Mouse (Mus musculus) CH12.LX (cell line): Measurements from ENCODE around the gene Ppp1cc. TPM values are rescaled to one million over a fixed set of nuclear protein-coding genes. Genes with fewer than 3 reads are reported as not detected.

ENCODE experiments used
- DNase-seq: peaks from one replicate; pipeline ENCODE4 v3.0.0-alpha.2; 2013; ENCODE audit errors: extremely low read depth
- H3K27ac ChIP-seq: 2 replicates; pipeline ENCODE4 v1.5.1; 2012; ENCODE audit warnings: low read depth, mild to moderate bottlenecking, control low read depth, moderate library complexity; ENCODE audit not compliant: insufficient read depth
- H3K27me3 ChIP-seq: replicated peaks from 2 replicates; pipeline ENCODE3; 2012; ENCODE audit warnings: inconsistent platforms
- H3K36me3 ChIP-seq, 2 experiments: replicated peaks in 1 of 2; 2 replicates each; pipeline versions ENCODE3 to v1.6.1; 2012; ENCODE audit warnings: inconsistent platforms in 1 of 2, low read length in 1 of 2, mild to moderate bottlenecking in 1 of 2, mixed read lengths in 1 of 2, moderate library complexity in 1 of 2; ENCODE audit not compliant: control insufficient read depth in 1 of 2, insufficient read depth in 1 of 2
- H3K4me1 ChIP-seq, 2 experiments: 2 replicates each; pipeline ENCODE4 v1.6.1; 2012; ENCODE audit warnings: inconsistent platforms in 1 of 2, moderate library complexity in 1 of 2; ENCODE audit not compliant: insufficient read depth in 2 of 2, control insufficient read depth in 1 of 2
- H3K4me2 ChIP-seq: 2 replicates; pipeline ENCODE4 v1.6.1; 2012; ENCODE audit warnings: low read depth, mild to moderate bottlenecking, control low read depth; ENCODE audit not compliant: poor library complexity, insufficient read depth, severe bottlenecking
- H3K4me3 ChIP-seq, 3 experiments: fragments of 150-350 bp in 1 of 3; sonication (generic) in 1 of 3; replicated peaks in 1 of 3; 2 replicates each; pipeline versions ENCODE3 to v1.5.1; 2011 to 2012; ENCODE audit warnings: low read depth in 2 of 3, low read length in 2 of 3, mild to moderate bottlenecking in 2 of 3, moderate library complexity in 2 of 3, control low read depth in 1 of 3, improper control_type of control experiment in 1 of 3, inconsistent platforms in 1 of 3, mixed read lengths in 1 of 3; ENCODE audit not compliant: poor library complexity in 1 of 3
- H3K79me2 ChIP-seq: replicated peaks from 2 replicates; pipeline ENCODE4 v1.6.1; 2012; ENCODE audit warnings: mild to moderate bottlenecking, moderate library complexity; ENCODE audit not compliant: control insufficient read depth, poor library complexity, insufficient read depth, severe bottlenecking; ENCODE audit errors: extremely low read depth
- H3K9ac ChIP-seq: 2 replicates; pipeline ENCODE4 v1.6.1; 2012; ENCODE audit warnings: low read depth, mild to moderate bottlenecking, control low read depth, moderate library complexity; ENCODE audit not compliant: insufficient read depth
- H3K9me3 ChIP-seq: replicated peaks from 2 replicates; pipeline ENCODE3; 2012; ENCODE audit warnings: low read length, inconsistent platforms, mixed read lengths
- BHLHE40 ChIP-seq: IDR thresholded peaks from 2 replicates; pipeline ENCODE4 v1.6.1; 2011; ENCODE audit warnings: mild to moderate bottlenecking, low read depth, low read length, improper control_type of control experiment
- CHD1 ChIP-seq: IDR thresholded peaks from 2 replicates; pipeline ENCODE4 v1.6.1; 2012; ENCODE audit warnings: low read depth, low read length, improper control_type of control experiment, inconsistent platforms
- CHD2 ChIP-seq: IDR thresholded peaks from 2 replicates; pipeline ENCODE4 v1.6.1; 2011; ENCODE audit warnings: low read length, improper control_type of control experiment
- CTCF ChIP-seq, 2 experiments: IDR thresholded peaks in 1 of 2; conservative IDR thresholded peaks in 1 of 2; 2 replicates each; pipeline ENCODE4 v1.5.1; 2011 to 2012; ENCODE audit warnings: low read depth in 2 of 2, low read length in 2 of 2, improper control_type of control experiment in 1 of 2, inconsistent platforms in 1 of 2, mild to moderate bottlenecking in 1 of 2, moderate library complexity in 1 of 2
- E2F4 ChIP-seq: IDR thresholded peaks from 2 replicates; pipeline ENCODE4 v1.6.1; 2011; ENCODE audit warnings: low read depth, low read length, improper control_type of control experiment; ENCODE audit not compliant: insufficient replicate concordance
- ELF1 ChIP-seq: IDR thresholded peaks from 2 replicates; pipeline ENCODE4 v1.6.1; 2014; ENCODE audit warnings: low read depth, mild to moderate bottlenecking, inconsistent platforms, low read length, improper control_type of control experiment
- EP300 ChIP-seq: IDR thresholded peaks from 2 replicates; pipeline ENCODE4 v1.6.1; 2011; ENCODE audit warnings: low read length, improper control_type of control experiment
- ETS1 ChIP-seq: conservative IDR thresholded peaks from 2 replicates; pipeline ENCODE4 v1.6.1; 2012; ENCODE audit warnings: low read depth, mild to moderate bottlenecking, inconsistent platforms, low read length, improper control_type of control experiment, moderate library complexity
- HCFC1 ChIP-seq: IDR thresholded peaks from 2 replicates; pipeline ENCODE4 v1.6.1; 2012; ENCODE audit warnings: low read depth, mild to moderate bottlenecking, inconsistent platforms, low read length, improper control_type of control experiment
- JUND ChIP-seq: conservative IDR thresholded peaks from 2 replicates; pipeline ENCODE4 v1.6.1; 2011; ENCODE audit warnings: low read depth, low read length, improper control_type of control experiment
- KAT2A ChIP-seq: IDR thresholded peaks from 2 replicates; pipeline ENCODE4 v1.6.1; 2012; ENCODE audit warnings: low read length, improper control_type of control experiment, inconsistent platforms; ENCODE audit not compliant: insufficient replicate concordance
- MAFK ChIP-seq: IDR thresholded peaks from 2 replicates; pipeline ENCODE4 v1.6.1; 2011; ENCODE audit warnings: low read length, improper control_type of control experiment; ENCODE audit not compliant: insufficient replicate concordance
- MAX ChIP-seq: IDR thresholded peaks from 2 replicates; pipeline ENCODE4 v1.6.1; 2011; ENCODE audit warnings: low read length, improper control_type of control experiment
- MYC ChIP-seq: IDR thresholded peaks from 2 replicates; pipeline ENCODE4 v1.6.1; 2011; ENCODE audit warnings: low read depth, mild to moderate bottlenecking, improper control_type of control experiment, low read length
- NELFE ChIP-seq: IDR thresholded peaks from 2 replicates; pipeline ENCODE4 v1.6.1; 2011; ENCODE audit warnings: low read depth, low read length, improper control_type of control experiment
- NRF1 ChIP-seq: IDR thresholded peaks from 2 replicates; pipeline ENCODE4 v1.6.1; 2014; ENCODE audit warnings: low read depth, mild to moderate bottlenecking, inconsistent platforms, low read length, improper control_type of control experiment, moderate library complexity
- POLR2A ChIP-seq: IDR thresholded peaks from 2 replicates; pipeline ENCODE4 v1.6.1; 2011; ENCODE audit warnings: low read depth, mild to moderate bottlenecking, improper control_type of control experiment, low read length
- POLR2AphosphoS2 ChIP-seq: IDR thresholded peaks from 2 replicates; pipeline ENCODE4 v1.6.1; 2011; ENCODE audit warnings: low read depth, low read length, improper control_type of control experiment
- RAD21 ChIP-seq: IDR thresholded peaks from 2 replicates; pipeline ENCODE4 v1.6.1; 2011; ENCODE audit warnings: low read depth, mild to moderate bottlenecking, low read length, improper control_type of control experiment, moderate library complexity
- SMC3 ChIP-seq: IDR thresholded peaks from 2 replicates; pipeline ENCODE4 v1.6.1; 2011; ENCODE audit warnings: low read depth, low read length, improper control_type of control experiment
- TBP ChIP-seq: conservative IDR thresholded peaks from 2 replicates; pipeline ENCODE4 v1.6.1; 2011; ENCODE audit warnings: low read depth, low read length, improper control_type of control experiment
- TCF12 ChIP-seq: IDR thresholded peaks from 2 replicates; pipeline ENCODE4 v1.6.1; 2014; ENCODE audit warnings: low read depth, mild to moderate bottlenecking, inconsistent platforms, low read length, improper control_type of control experiment
- UBTF ChIP-seq: IDR thresholded peaks from 2 replicates; pipeline ENCODE4 v1.6.1; 2012; ENCODE audit warnings: low read depth, mild to moderate bottlenecking, inconsistent platforms, low read length, improper control_type of control experiment, moderate library complexity
- USF1 ChIP-seq: IDR thresholded peaks from 2 replicates; pipeline ENCODE4 v1.6.1; 2014; ENCODE audit warnings: low read depth, mild to moderate bottlenecking, inconsistent platforms, low read length, improper control_type of control experiment
- ZC3H11A ChIP-seq: IDR thresholded peaks from 2 replicates; pipeline ENCODE4 v1.6.1; 2012; ENCODE audit warnings: low read depth, mild to moderate bottlenecking, inconsistent platforms, low read length, improper control_type of control experiment
- ZKSCAN1 ChIP-seq: IDR thresholded peaks from 2 replicates; pipeline ENCODE4 v1.6.1; 2012; ENCODE audit warnings: low read depth, inconsistent platforms, low read length, improper control_type of control experiment, borderline replicate concordance
- ZMIZ1 ChIP-seq: IDR thresholded peaks from 2 replicates; pipeline ENCODE4 v1.6.1; 2012; ENCODE audit warnings: low read depth, mild to moderate bottlenecking, inconsistent platforms, low read length, improper control_type of control experiment
- dilution Hi-C: fragments of 300-500 bp; cut with MboI; formaldehyde crosslinking; loops from 2 replicates; pipeline ENCODE4 v1.14.3; 2020; ENCODE audit warnings: low sequenced_read_pairs; ENCODE audit not compliant: extremely low pct_unique_long_range_greater_than_20kb, extremely low pct_ligation_motif_present
- in situ Hi-C: fragments of 300-500 bp; cut with MboI; formaldehyde crosslinking; loops from 3 replicates; pipeline ENCODE4 v1.14.3; 2019; ENCODE audit warnings: low sequenced_read_pairs, low pct_ligation_motif_present, low pct_unique_long_range_greater_than_20kb, mixed read lengths
- polyA plus RNA-seq: library from polyadenylated mRNA; unstranded; fragments of >175 nt; gene quantifications from 2 replicates; pipeline ENCODE4 v1.2.1, GENCODE M21; 2012; ENCODE audit warnings: low read depth; ENCODE audit not compliant: insufficient read length
- total RNA-seq, 2 experiments: library from RNA; depleted of rRNA; stranded (reverse); fragments of 300-350 nt in 1 of 2; fragments of >200 nt in 1 of 2; gene quantifications; 2 replicates each; pipeline ENCODE4 v1.2.3; 2012 to 2014

The Ppp1cc gene
- total and polyA plus RNA-seq, 3 experiments: 191 to 406 (median 358) TPM

- no peak for TF ChIP-seq USF1
- TF ChIP-seq, all 38 proteins: peak for 20
These were observed 61.9 kb downstream of the Ppp1cc start (continued) for GRCm38 (mm10) chr5:122219655-122220629.

- dilution Hi-C loops (no loop called here), in situ Hi-C loops (no loop called here)
- H3K4me2 ChIP-seq: no peak overlapping the region; the same call in 1 of the 2 replicates
- H3K27ac ChIP-seq: peak overlapping the region; percentile 90
- H3K4me1 ChIP-seq: peaks cover 63 to 98% of the 10 kb centered on the region in 2 experiments
- H3K79me2 ChIP-seq: peaks cover 14% of the 10 kb centered on the region
- peak; percentile 63 for TF ChIP-seq BHLHE40
- no peak for TF ChIP-seq ELF1
- DNase-seq: no peak
- H3K9me3 ChIP-seq: peaks cover under 1% of the 10 kb centered on the region
- H3K4me3 ChIP-seq: peak overlapping the region in 1 of 3 experiments; percentile 25
- H3K27me3 ChIP-seq: no peaks in the 10 kb centered on the region
- H3K36me3 ChIP-seq: peaks cover 25 to 85% of the 10 kb centered on the region in 2 experiments
- no peak overlapping the region for H3K9ac ChIP-seq
These were observed 63.0 kb downstream of the Ppp1cc start for GRCm38 (mm10) chr5:122221085-122221484.

GRCm38 (mm10) chr5:122224291-122224690 is 66.2 kb downstream of the Ppp1cc start:
- H3K36me3 ChIP-seq: peaks cover 30 to 82% of the 10 kb centered on the region in 2 experiments
- in situ Hi-C loops: no loop called here
- peak; percentile 78 for DNase-seq
- 0 out of 2 replicates have a peak overlapping the region, but pooled peaks have one; percentile 15 for H3K9ac ChIP-seq
- no peaks in the 10 kb centered on the region for H3K27me3 ChIP-seq
- H3K4me1 ChIP-seq: peaks cover 49 to 79% of the 10 kb centered on the region in 2 experiments
- H3K79me2 ChIP-seq: peaks cover 22% of the 10 kb centered on the region
- peak overlapping the region; percentile 84 for H3K27ac ChIP-seq
- dilution Hi-C loops: no loop called here
- peaks cover 14% of the 10 kb centered on the region for H3K9me3 ChIP-seq
- H3K4me3 ChIP-seq: no peak overlapping the region
- H3K4me2 ChIP-seq: 0 out of 2 replicates have a peak overlapping the region, but pooled peaks have one; percentile 3
- TF ChIP-seq RAD21 (no peak), MYC (peak; percentile 89), E2F4 (no peak), UBTF (0 out of 2 replicates have a peak, but pooled peaks have one; percentile 46), USF1 (no peak), ELF1 (peak; percentile 24; the same call in 1 of the 2 replicates), MAFK (peak; percentile 65), NRF1 (no peak; the same call in 1 of the 2 replicates), EP300 (peak; percentile 93), ZC3H11A (no peak), JUND (peak; percentile 81; the same call in 1 of the 2 replicates), SMC3 (no peak), TCF12 (peak; percentile 75), ZMIZ1 (no peak; the same call in 1 of the 2 replicates), NELFE (no peak), HCFC1 (no peak), ZKSCAN1 (no peak), CHD1 (peak; percentile 77; the same call in 1 of the 2 replicates), TBP (0 out of 2 replicates have a peak, but pooled peaks have one; percentile 17), POLR2A (no peak), KAT2A (0 out of 2 replicates have a peak, but pooled peaks have one; percentile 12), ETS1 (peak; percentile 92), CTCF (conservative IDR thresholded peaks at IDR 0.05 in 1 of 2, IDR thresholded peaks at IDR 0.05 in 1 of 2; ENCODE audit: low read depth in 2 of 2, low read length in 2 of 2) (no peak), CHD2 (peak; percentile 84), POLR2AphosphoS2 (no peak), MAX (peak; percentile 63; the same call in 1 of the 2 replicates)
